Mouse (Mus musculus) right cerebral cortex, postnatal 25 days (tissue): ENCODE measurements around the gene Icmt.

Source experiments
- DNase-seq: peaks from one replicate; pipeline ENCODE4 v3.0.0; 2022

Gene Icmt

DNA sequence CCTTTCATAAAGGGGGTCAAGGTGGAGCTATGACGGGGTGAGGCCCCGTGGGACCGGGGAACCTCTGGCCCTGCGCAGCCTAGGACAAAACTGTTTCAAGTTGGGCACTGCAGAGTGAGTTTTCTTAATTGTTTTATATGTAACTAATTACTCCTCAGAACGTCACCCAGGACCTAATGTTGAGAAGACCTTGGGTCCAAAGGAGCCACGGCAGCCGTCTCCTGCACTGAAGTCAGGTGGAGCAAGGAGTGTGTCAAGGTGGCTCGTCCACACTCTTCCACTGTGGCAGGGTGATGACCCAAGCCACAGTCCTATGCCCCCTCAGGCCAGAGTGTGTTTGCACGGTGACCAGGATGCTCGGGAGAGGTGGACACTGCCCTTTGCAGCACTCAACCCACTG, 6.1 kb downstream of the Icmt start:
- no peak for DNase-seq

DNA sequence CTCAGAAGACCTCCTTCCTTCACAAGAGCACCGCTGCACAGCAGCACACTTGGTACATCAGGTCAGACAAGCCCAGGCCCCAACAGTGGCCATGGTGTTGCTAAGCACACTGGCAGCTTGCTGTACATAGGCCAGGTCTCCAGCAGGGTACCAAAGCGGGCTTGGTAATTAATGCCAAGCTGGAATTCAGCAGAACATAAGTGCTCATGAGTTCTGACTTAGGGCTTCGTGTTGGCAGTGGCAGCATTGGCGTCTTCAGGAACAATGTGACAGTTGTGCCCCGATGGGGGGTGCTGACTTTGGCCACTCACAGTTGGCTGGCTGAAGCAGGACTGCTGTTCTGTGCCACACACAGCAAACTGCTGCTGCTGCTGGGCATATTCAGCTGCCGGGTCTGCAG, 7.7 kb downstream of the Icmt start:
- DNase-seq = no peak

DNA sequence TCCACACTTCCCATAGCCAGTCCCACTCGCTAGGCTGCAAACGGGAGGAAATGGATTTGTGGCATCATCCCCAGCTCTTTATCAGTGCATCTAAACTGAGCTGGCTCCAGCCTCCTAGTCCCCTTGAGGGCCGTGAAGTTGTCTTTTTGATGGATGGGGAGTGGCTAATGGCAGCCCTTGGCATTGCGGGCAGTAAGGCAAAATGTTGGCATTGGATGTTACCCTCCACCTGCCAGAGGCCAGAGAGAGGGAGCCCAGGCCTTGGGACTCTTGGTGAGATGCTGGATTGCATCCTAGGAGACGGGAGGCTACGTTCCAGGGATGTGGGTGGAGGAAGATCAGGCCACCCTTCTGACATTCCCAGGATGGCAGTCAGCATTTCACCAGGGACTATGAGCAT, 9.0 kb downstream of the Icmt start:
- DNase-seq = no peak

DNA sequence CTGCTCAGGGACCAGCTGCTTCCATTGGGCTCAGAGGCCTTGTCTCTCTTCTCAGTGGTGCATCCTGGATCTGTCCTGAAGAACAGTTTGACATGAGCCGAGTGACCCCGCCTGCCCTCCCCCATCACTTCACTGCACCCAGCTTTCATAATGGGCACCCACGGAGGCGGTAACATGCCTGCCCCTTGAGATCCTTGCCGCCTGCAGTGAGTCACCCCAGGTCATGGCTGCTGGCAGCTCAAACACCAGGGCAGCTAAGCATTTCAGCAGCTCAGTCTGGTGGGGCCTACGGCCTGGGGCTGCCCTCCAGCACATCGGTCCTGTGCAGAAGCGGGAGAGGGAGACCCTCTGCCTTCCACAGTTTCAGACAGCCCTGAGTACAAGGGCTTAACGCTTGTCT, 10.5 kb downstream of the Icmt start:
- DNase-seq = no peak

DNA sequence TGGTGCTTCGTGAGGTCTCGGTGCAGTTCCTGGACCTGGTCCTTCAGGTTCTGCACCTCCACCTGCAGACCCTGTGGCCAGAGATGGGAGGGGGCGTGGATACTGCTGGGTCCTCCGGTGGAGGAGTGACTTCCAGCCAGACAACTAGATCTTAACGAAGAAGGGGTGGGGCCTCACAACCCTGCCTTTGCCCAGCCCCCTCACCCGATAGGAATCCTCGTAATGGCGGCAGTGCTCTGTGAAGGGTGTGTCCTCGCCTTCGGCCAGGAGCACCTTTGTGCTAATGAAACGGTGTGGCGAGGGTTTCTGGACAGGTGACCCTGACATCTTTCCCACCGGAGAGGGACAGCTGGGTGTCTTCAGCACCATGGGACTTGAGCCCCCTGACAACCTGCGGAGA, 15.2 kb downstream of the Icmt start:
- no peak for DNase-seq

DNA sequence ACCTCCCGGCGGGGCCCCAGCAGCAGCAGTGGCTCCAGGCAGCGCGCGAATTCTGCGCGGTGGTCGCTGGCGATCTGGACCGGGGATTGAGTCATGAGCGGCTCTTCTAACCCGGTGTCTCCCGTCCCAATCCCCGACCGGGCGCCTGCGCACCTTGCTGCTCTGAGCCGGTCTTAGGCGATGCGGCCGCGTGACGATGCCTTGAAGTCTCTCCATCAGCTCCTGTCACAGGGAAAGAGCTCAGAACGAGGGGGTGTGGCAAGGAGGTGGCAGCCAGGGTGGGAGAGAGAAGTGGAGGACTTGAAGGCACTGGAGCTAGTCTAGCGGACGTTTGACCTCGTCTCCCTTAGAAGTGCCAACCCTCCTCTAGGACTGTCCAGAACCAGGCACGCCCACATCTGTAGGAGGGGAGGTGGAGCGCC, 16.2 kb downstream of the Icmt start:
- DNase-seq = peak; percentile 42

DNA sequence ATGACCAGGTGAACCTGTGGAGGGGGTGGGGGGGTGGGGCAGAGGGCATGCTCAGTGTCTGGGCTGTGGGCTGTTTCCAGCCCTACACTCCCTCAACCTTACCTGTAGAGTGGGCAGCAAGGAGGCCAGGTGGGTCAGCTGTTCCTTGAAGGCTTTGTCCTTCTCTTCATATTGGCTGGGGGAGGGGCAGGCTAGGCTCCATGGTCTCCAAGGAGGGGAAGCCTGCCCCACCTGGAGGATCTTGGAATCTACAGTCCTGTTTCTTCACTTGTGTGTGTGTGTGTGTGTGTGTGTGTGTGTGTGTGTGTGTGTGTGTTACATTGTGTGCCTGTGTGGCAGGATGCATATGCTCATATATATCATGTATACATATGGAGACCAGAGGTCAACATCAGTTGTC, 16.9 kb downstream of the Icmt start:
- no peak for DNase-seq

DNA sequence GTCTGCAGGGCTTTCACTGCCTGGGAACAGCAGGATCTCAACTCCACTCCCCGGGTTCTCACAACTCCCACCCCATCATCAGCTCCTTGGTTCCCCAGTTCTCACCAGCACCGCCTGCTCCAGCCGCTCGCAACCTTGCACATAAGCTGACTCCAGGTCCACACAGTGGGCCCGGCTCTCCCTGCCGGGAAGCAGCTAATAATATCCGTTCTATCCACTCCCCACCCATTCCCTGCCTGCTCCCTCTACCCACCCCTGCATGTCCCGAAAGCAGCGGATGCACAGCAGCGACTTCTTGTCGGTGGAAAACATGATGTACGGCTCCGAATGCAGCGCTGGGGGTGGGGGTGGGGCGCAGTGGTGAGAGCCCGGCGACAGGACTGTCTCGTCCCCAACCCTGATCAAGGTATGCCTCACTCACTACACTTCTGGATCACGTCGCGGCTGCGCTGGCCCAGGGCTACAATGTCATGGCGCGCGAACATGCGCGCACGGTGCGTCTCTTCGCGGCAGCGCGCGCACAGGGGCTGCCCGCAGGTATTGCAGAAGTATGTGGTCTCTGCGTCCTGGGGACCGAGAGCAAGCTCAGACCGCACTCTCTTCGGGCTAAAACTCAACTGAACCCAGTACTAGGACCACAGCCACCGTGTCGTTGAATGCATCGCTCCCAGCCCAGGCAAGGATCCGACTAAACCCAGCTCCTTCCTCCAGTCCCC, 18.6 kb downstream of the Icmt start:
- DNase-seq = peak; percentile 40

DNA sequence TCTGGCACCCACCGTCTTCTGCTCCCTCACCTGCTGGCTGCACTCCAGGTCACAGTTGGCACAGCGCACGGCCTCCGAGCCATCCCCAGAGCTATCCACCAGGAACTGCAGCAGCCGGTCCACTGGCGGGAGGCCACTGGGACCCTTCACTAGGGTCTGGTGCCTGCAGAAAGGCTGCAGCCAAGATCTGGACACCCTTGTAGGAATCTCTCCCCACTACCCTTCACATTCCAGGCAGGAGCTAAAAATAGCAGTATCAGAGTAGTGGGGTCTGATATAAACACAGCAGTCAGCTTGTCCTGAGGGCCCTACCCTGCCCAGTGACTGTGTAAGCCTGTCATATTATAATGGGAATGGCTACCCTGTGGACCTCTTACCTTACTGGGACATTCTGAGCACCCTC, 20.6 kb downstream of the Icmt start:
- DNase-seq = no peak

DNA sequence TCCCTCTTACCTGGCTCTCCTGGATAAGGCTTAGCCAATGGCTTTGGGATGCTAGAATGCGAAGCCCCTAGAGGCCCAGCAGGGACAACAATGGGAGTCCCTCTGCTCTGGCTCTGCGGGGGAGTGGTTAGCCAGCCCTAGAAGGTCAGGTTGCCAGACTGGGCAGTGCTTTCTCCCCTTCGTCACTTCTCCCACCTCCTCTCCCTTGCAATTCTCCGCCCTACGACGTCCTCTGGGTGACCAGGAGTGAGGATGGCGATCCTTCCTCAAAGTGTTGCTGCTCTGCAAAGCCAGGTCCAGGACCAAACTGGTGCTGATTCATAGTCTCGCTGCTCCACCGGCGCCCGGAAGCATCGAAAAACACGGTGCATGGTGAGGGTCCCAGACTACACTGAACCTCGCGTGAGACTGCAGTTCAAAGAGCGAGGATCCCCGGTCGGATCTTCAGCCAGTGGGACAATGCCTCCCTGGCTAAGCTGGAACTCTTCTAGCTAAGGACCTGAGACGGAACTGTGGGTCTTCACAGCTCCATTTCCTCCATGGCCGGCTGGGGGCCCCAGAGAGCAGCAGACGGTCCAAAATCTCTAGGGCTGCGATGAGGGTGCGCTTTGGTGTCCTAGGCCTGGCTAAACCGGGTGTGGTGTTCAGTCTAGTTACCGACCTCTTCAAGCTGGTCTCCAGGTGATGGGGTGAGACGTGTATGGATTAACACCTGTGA, 21.6 kb downstream of the Icmt start, which contains the start of gene Rnf207:
Rnf207 (minus strand) TSS at position 477 of the 718 bp plus-strand sequence.
- DNase-seq = peak; percentile 46

DNA sequence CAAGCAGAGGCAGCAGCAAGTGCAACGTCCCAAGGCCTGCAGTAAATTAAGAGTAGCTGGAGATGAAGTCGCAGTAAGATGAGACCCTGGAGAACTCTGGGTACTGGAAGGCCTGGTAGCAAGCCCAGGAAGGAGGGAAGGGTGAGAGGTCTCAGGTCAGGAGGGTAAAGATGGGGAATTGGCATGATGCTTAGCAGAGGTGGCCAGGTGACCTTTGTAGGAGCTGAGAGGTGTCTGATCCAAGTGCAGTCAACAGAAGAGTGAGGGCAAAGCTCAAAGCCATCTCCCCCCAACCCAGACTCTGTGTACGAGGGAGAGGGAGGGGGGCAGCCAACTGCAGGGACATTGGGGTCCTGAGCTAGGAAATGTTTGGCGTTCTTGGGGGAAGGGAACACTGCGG, 24.4 kb downstream of the Icmt start:
- no peak for DNase-seq

DNA sequence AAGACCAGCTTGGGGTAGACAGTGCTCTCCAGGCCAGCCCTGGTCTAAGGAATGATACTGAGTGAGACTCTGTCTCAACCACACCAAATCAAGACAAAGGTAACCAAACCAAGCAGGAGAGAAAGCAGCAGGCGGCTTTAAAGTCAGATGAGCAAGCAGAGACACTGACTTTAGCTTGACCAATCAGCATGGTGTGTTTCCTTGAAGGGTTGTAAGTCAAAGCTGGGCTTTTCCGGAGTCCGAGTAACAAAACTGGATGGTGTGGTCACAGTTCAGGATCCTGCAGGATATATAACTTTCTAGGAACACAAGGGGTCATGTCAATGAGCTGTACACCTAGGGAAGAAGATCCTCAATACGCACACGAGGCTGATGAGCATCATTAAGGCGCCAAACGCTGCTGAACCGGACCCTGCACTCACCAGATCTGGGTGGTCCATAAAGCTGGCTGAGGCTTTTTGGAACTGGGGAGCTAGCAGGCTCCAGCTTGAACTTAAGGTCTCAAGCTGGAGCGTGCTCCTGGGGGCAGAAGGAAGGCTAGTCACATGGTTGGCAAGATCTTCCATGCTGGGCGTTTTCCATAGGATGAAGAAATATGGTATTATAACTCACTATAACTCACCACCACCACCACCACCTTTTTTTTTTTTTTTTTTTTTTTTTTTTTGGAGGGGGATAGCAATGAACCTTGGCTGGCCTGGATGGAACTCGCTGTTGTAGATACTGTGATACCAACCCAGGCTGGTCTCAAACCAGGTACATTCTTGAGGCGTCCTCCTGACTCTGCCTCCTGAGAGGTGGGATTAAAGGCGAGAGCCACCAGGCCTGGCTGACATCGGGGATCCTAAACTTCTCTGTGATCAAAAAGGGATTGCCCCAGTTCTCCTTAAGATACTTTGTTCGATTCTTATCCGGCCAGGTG, 27.9 kb downstream of the Icmt start:
- DNase-seq = no peak

DNA sequence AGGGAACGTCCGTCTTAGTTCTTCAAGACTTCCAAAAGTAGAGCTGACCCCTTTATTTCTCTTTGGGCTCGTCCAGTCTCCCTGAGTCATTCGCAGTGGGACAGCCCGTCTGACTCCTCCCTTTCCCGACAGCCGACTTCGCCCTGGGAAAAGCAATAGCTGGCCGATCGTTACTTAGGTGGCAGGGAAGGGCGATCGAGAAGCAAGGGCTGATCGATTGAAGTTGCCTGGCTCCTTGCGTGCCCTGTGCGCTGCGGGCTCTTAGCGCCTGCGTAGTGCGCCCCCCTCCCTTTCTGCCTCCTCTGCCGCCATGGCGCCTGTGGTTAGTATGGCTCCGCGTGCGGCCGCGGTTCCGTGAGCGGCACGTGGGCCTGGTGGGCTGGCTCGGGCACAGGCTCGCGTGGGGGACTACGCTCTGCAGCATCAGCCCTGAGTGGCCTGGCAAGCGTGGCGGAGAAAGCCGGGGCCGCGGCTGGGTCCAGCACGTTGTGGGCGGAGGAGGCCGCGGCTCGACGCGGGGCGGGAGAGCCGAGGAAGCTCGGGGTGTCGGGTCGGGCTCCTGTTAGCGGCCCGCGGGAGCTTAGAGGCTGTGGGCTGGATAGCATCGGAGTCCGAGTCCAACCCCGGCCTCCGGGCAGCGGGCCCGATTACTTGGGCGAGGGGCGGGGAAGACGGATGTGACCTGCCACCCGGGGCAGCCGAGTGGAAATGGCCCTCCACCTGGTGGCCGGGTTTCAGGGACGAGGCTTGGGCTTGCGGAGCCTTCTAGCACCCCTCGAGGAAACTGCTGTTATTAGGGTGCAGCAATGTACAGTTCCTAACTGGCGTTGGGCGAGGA, 28.8 kb downstream of the Icmt start, which contains the start of gene Rpl22:
Rpl22 (plus strand) TSS at position 169 of the 838 bp plus-strand sequence.
- peak; percentile 95 for DNase-seq

DNA sequence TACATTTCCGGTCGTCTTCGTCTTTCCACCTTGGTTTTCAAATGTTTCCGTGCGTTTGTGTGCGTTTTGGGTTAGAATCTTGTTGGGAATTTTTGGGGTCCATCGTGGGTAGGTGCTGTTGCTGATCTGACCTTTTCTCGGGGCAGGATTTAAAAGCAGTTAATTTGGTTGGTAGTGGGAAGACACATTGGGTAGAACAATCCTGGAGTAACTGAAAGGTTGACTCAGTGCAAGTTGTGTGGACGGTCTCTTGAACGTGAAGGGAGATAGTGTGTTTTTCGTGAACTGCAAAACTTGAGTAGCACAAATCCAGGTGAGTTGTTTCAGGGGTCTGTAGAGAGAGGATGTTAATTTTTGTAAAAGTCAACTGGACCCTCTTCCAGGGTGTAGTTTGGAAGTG, 29.5 kb downstream of the Icmt start:
- DNase-seq = no peak

DNA sequence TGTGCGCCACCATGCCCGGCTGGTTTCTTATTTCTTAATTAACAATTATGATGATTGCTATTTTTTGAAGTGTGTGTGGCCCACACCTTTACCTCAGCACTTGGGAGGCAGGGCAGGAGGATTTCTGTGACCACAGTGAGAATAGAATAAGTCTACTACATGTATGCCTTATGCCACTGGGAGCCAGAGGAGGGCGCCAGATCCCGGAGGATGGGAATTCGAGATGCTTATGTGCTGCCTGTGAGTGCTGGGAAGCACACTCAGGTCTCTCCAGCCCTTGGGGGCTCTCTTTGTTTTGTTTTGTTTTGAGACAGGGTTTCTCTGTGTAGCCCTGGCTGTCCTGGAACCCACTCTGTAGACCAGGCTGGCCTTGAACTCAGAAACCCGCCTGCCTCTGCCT, 31.7 kb downstream of the Icmt start:
- DNase-seq = no peak

DNA sequence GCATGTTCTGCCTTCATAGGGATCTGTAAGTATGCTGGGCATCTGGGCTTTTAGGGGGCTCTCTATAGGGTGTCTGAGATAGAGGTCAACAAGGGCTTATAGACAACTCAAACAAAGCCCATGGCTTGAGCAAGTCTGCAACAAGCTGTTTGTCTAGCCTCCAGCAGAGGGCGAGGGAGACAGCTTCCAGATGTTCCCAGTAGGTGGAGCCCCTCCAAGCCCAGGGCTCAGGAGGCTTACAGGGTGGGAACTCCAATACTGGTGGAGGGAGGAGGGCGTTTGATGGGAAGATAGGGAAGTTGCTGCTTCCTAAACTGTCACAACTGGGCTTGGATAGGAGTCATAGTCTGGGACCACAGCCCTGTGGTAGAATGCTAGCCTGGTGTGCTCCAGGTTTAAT, 35.9 kb downstream of the Icmt start:
- peak; percentile 67 for DNase-seq

DNA sequence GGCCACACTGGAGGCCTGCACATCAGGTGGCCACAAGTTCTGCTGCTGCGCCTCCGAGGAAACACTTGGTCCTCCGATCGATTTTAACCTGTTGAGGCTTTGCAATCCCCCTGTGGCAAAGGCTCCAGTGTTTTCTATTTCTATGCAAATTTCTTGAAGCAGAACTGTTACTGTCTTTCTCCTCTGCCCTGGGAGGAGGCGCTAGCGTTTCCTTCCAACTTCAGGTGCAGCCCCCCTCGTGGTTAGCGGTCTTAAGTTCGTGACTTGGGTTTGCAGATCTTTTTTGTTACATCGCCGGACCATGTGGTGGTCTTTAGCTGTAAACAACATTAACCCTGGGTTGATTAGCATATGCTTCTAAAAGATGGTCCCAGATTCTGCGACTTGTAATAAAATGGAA, 36.6 kb downstream of the Icmt start:
- DNase-seq = no peak

DNA sequence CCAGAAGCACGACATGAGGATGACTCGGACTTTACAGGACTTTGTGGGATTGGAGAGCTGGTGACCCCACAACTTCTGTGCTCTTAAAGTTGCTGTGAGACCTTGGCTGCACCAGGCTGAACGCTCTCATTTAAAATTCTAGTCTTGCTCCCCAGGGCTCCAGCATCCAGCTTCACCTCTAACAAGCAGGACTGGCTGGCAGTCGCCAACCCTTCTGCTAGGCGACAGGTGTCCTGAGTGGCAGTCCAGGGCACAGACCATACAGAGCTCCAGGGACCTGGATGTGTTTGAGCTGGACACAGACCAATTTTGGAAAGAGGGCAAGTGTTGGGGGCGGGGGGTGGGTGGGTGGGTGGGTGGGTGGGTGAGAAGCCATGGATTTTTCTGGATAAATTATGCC, 40.7 kb downstream of the Icmt start:
- no peak for DNase-seq

DNA sequence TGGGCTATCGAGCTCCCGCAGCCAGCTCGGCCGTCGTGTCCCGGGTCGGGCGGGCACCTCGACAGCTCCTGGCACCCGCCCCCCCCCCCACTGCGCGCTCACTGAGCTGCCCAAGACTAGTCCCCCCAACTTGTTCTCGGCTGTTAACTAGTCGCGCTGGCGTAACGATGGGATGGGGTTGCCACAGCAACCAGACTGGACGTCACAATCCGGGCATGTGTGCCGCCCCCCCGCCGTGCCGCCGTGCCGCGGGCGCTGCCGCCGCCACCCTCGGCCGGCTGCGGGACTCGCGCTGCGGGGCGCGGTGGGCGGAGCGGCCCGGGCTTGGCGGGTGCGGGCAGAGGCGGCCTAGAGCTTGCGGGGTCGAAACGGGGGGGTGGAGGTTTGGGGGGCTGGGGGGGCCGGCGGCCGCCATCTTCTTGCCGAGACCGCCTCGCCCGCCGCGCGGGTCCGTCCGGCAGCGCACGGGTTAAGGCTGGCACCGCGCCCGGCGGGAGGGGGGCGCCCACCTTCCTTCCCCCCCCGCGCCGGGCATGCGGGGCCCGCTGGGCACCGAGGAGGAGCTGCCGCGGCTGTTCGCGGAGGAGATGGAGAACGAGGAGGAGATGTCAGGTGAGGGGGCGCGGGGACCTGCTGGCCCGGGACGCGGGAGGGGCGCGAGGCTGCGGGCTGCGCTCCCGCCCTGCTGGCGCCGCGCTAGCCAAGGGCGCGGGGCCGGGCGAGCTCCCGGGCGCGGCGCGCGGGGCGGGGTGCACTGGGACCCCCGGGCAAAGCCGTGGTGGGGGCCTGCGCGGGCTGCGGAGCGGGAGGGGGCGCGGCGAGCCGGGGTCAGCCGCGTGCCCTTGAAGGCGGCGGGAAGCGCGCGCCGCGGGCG, 41.6 kb downstream of the Icmt start, which contains the start of gene Chd5:
Chd5 (plus strand) TSS at position 233 of the 874 bp plus-strand sequence.
- peak; percentile 77 for DNase-seq

DNA sequence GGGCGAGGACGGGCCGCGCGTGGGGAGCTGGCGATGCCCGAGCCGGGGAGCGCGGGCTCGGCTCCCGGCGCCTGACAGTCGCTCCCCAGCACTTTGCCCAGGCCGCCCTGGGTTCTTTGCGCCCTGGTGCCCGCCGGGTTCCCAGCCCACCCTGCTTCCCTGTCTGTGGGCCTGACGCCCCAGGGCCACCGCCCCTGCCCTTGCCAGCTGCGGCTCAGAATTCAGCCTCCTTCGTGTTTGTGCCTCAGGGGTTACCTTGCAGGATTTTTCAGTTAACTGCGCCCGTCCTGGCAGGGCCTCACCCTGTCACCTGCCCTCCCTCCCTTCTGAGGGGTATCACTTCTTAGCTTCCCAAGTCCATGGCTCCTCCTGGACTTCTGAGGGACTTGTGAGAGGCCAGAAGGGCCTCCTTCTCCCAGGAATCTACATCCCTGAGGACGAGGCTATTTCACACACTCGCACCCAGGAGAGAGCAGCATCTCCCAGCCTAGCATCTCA, 42.3 kb downstream of the Icmt start:
- DNase-seq = peak; percentile 45
